Mouse (Mus musculus) ES-E14 (cell line): ENCODE data around the gene 2810021J22Rik. TPM values are rescaled to one million over a fixed set of nuclear protein-coding genes. Genes with fewer than 3 reads are reported as not detected.
A peak's percentile ranks its signal among the peaks of the same experiment; 100 is the strongest.

Experiments used
- DNase-seq: peaks from one replicate; pipeline ENCODE4 v3.0.0-alpha.2; 2013; ENCODE audit warnings: low read depth, low spot score
- H3K27ac ChIP-seq: 2 replicates; pipeline ENCODE4 v1.5.1; 2012; ENCODE audit warnings: low read depth, mild to moderate bottlenecking, low read length, moderate library complexity, mixed read lengths; ENCODE audit not compliant: poor library complexity, insufficient read depth, severe bottlenecking
- H3K36me3 ChIP-seq: 2 replicates; pipeline ENCODE4 v1.6.1; 2012; ENCODE audit warnings: mild to moderate bottlenecking, low read length, moderate library complexity, mixed read lengths; ENCODE audit not compliant: control insufficient read depth, poor library complexity, insufficient read depth, severe bottlenecking
- H3K4me1 ChIP-seq, 2 experiments: fragments of 150-350 bp in 1 of 2; sonication (generic) in 1 of 2; 2 replicates each; pipeline ENCODE4 v1.6.1; 2012; ENCODE audit warnings: low read length in 2 of 2, mild to moderate bottlenecking in 1 of 2, mixed read lengths in 1 of 2; ENCODE audit not compliant: control insufficient read depth in 2 of 2, insufficient read depth in 2 of 2, poor library complexity in 1 of 2
- H3K4me3 ChIP-seq, 2 experiments: fragments of 150-350 bp in 1 of 2; sonication (generic) in 1 of 2; 2 replicates each; pipeline ENCODE4 v1.5.1; 2012; ENCODE audit warnings: low read length in 2 of 2, low read depth in 1 of 2, mild to moderate bottlenecking in 1 of 2, mixed read lengths in 1 of 2; ENCODE audit not compliant: insufficient read depth in 1 of 2, poor library complexity in 1 of 2, severe bottlenecking in 1 of 2
- H3K9ac ChIP-seq: 2 replicates; pipeline ENCODE4 v1.6.1; 2012; ENCODE audit warnings: low read depth, mild to moderate bottlenecking, low read length, mixed read lengths; ENCODE audit not compliant: poor library complexity, insufficient read depth, severe bottlenecking
- H3K9me3 ChIP-seq: fragments of 150-350 bp; sonication (generic); 2 replicates; pipeline ENCODE4 v1.6.1; 2012; ENCODE audit warnings: low read depth, mild to moderate bottlenecking, low read length; ENCODE audit not compliant: control insufficient read depth, insufficient read depth
- CHD2 ChIP-seq: IDR thresholded peaks from 2 replicates; pipeline ENCODE4 v1.6.1; 2014; ENCODE audit warnings: mild to moderate bottlenecking, low read depth, low read length, inconsistent platforms
- HCFC1 ChIP-seq: IDR thresholded peaks from 2 replicates; pipeline ENCODE4 v1.6.1; 2012; ENCODE audit warnings: low read length, inconsistent platforms, borderline replicate concordance; ENCODE audit not compliant: insufficient read depth
- MAFK ChIP-seq: IDR thresholded peaks from 2 replicates; pipeline ENCODE4 v1.6.1; 2014; ENCODE audit warnings: mild to moderate bottlenecking, low read depth, low read length, inconsistent platforms; ENCODE audit not compliant: insufficient read depth
- ZC3H11A ChIP-seq: IDR thresholded peaks from 2 replicates; pipeline ENCODE4 v1.6.1; 2012; ENCODE audit warnings: low read depth, mild to moderate bottlenecking, inconsistent platforms, low read length, borderline replicate concordance
- ZNF384 ChIP-seq: IDR thresholded peaks from 2 replicates; pipeline ENCODE4 v1.6.1; 2012; ENCODE audit warnings: low read depth, low read length, inconsistent platforms
- in situ Hi-C, 2 experiments: fragments of 600-800 bp; cut with MboI; formaldehyde crosslinking; loops; one replicate each; pipeline ENCODE4 v1.15.1; 2025; ENCODE audit warnings: low sequenced_read_pairs in 2 of 2, inconsistent platforms in 1 of 2; ENCODE audit not compliant: unreplicated experiment in 2 of 2
- total RNA-seq: library from RNA; depleted of rRNA; stranded (reverse); fragments of 300-350 nt; gene quantifications from 2 replicates; pipeline ENCODE4 v1.2.3, GENCODE M21; 2012

The 2810021J22Rik gene
- total RNA-seq, 1 experiment, result 5.7 TPM

DNA sequence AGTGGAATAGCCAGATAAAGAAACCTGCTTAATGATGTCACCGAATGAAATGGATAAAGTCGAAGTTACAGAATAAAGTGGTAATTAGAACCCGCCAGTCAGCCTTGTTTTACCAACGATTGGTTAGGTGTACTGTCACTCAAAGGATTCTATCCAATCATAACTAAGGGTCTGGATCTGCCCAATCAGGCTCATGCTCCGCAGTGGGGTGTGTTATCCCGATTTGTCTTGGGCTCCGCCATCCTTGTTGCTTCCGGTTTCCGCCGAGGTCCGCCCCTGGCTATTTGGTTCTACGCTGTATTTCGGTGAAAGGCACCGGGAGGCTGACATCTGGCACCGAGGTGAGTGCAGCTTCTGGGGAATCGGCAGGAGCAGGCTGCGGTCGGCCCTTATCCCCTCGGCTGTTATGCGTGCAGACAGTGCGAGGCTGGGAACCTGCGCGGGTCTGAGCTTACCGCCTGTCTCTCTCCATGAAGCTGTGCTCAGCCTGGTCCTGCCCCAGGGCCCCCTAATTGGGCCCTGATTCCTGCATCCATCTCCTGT, 20.0 kb upstream of the 2810021J22Rik start, which contains the start of gene Gm12258:
Gene Gm12258 (plus strand): TSS at position 240 of the 543 bp plus-strand sequence.
- Histone ChIP-seq H3K9me3 (no peaks in the 10 kb centered on the region), H3K27ac (no peak within 1 kb of the TSS), H3K4me1 (no peaks in the 10 kb centered on the region), H3K4me3 (peak within 1 kb of the TSS; percentile 72 to 90), H3K36me3 (no peaks in the 10 kb centered on the region), H3K9ac (peak within 1 kb of the TSS; percentile 70)
- peak; percentile 99 for DNase-seq
- in situ Hi-C loops, result no loop called here
- TF ChIP-seq HCFC1 (0 out of 2 replicates have a peak, but pooled peaks have one; percentile 21), ZNF384 (no peak), MAFK (no peak), CHD2 (peak; percentile 96)

DNA sequence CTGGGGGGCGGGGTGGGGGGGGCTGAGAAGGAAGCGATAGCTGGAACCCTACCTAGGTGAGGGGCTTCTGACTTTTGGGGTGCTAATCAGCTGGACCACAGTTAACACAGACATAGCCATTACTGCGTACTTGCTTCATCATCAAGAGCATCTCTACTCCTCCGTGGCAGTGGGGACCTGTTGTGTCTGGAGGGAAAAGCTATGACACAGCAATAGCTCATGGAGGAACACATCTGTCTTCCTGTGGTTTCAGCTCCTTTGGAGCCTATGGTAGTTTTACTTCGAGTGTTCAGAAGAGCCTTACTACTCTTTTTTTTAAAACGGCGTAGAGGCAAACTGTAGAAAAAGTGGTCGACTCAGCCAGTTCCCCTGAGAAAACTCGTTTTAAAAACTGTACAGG, 19.4 kb upstream of the 2810021J22Rik start:
- no peaks in the 10 kb centered on the region for H3K36me3 ChIP-seq
- H3K4me3 ChIP-seq, result peak overlapping the region; percentile 72 to 90
- in situ Hi-C loops, result no loop called here
- H3K9me3 ChIP-seq, result no peaks in the 10 kb centered on the region
- H3K9ac ChIP-seq, result peak overlapping the region; percentile 70; the same call in 1 of the 2 replicates
- H3K27ac ChIP-seq, result no peak overlapping the region
- no peak for TF ChIP-seq CHD2
- DNase-seq, result no peak
- H3K4me1 ChIP-seq, result no peaks in the 10 kb centered on the region

DNA sequence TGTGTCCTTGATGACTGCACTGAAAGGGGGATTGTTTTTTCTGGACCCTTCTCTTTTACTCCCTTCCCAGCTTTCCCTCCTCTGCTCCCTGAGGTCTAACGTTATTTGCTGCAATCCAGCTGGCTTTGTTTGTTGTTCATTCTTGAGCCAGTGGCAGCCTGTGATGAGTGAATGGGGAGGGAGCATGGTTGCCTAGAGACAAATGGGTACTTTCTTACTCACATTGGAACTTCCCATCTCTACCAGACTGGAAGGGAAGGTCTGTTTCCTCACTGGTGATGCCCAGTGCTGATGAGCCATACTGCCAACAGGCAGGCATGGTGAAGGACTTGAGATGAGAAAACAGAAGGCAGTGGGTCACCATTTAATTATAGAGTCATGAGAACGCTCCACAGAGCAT, 17.3 kb upstream of the 2810021J22Rik start:
- no peak overlapping the region for H3K4me3 ChIP-seq
- no peak for DNase-seq
- H3K9ac ChIP-seq, result no peak overlapping the region
- TF ChIP-seq ZC3H11A, result no peak
- no peak for TF ChIP-seq MAFK
- TF ChIP-seq CHD2, result no peak
- TF ChIP-seq ZNF384, result no peak
- no peak for TF ChIP-seq HCFC1
- H3K36me3 ChIP-seq, result peaks cover 4% of the 10 kb centered on the region; the same call in 1 of the 2 replicates
- H3K9me3 ChIP-seq, result no peaks in the 10 kb centered on the region
- in situ Hi-C loops, result no loop called here
- H3K27ac ChIP-seq, result no peak overlapping the region
- no peaks in the 10 kb centered on the region for H3K4me1 ChIP-seq

DNA sequence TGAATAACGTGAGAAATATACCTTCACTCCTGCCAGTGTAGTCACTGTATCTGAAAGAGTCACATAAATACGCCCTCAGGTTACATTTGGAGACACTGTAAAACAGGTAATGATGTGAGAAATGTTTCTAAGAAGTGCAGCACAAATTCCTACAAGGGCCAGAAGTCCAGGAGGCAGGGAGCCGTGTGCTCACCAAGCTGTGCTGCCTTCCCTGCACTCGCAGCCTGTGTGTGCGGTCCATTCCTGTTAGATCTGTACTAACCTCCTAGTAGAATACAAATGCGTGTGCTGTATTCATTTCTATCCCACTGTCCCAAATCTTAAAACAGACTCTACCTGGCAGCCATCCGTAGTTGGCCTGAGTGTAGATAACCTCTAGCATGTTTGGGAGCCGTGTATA, 6.3 kb upstream of the 2810021J22Rik start:
- H3K4me3 ChIP-seq, result no peak overlapping the region
- no peaks in the 10 kb centered on the region for H3K9me3 ChIP-seq
- no peaks in the 10 kb centered on the region for H3K4me1 ChIP-seq
- no peak overlapping the region for H3K27ac ChIP-seq
- no peak overlapping the region for H3K9ac ChIP-seq
- no peak for TF ChIP-seq ZC3H11A
- no peak for TF ChIP-seq MAFK
- TF ChIP-seq CHD2, result no peak
- in situ Hi-C loops, result no loop called here
- peaks cover 11% of the 10 kb centered on the region; the same call in 1 of the 2 replicates for H3K36me3 ChIP-seq
- no peak for DNase-seq

DNA sequence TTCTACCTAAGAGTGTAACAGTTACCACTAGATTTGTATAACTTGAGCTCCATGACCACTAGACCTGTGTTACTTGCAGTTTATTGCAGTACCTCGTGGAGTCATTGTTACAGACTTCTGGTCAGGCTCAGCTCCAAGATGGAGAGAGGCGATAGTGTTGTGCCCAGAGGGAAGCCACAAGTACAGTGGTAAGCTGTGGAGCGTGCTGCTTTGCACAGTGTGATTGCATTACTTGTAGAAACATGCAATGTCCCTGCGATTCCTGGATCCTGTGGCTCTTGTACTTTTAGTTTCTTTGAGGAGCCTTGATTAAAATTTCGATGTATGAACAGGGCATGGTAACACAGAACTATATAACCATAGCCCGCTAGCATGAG, 926 bp downstream of the 2810021J22Rik start:
- Histone ChIP-seq H3K9ac (no peak overlapping the region), H3K27ac (no peak overlapping the region)
- in situ Hi-C loops, result no loop called here

More for the DNA sequence above, 926 bp downstream of the 2810021J22Rik start:
- H3K9me3 ChIP-seq, result no peaks in the 10 kb centered on the region
- H3K36me3 ChIP-seq, result peaks cover 3% of the 10 kb centered on the region; the same call in 1 of the 2 replicates
- no peak for DNase-seq
- H3K4me3 ChIP-seq, result peak overlapping the region; percentile 83 to 85; a peak in 3 of 4 replicates
- no peaks in the 10 kb centered on the region for H3K4me1 ChIP-seq
- TF ChIP-seq ZC3H11A (no peak), ZNF384 (no peak), MAFK (no peak), CHD2 (no peak), HCFC1 (no peak)
